Mouse (Mus musculus): Measurements from ENCODE around the gene Klf2. TPM values are rescaled to one million over a fixed set of nuclear protein-coding genes. Genes with fewer than 3 reads are reported as not detected.

Gene Klf2
- polyA plus RNA-seq, 1 experiment from 2014 or later = 15.2 TPM

GRCm38 (mm10) chr8:72277244-72277643, 41.6 kb upstream of the Klf2 start:
- no peak for TF ChIP-seq CTCF (IDR thresholded peaks at IDR 0.05; ENCODE audit: low read depth)
- Histone ChIP-seq H3K9me3 (ENCODE audit: low read depth, low read length) (no peaks in the 10 kb centered on the region), H3K27me3 (ENCODE audit: insufficient read depth, low read length) (no peaks in the 10 kb centered on the region), H3K36me3 (ENCODE audit: insufficient read depth) (no peaks in the 10 kb centered on the region), H3K4me1 (ENCODE audit: insufficient read depth) (no peaks in the 10 kb centered on the region), H3K4me3 (ENCODE audit: low read depth, low read length) (no peak overlapping the region), H3K9ac (no peak overlapping the region), H3K27ac (ENCODE audit: low read depth) (no peak overlapping the region), H3K4me2 (no peak overlapping the region)
- DNase-seq = no peak
- no peak for ATAC-seq (ENCODE audit: insufficient read depth)
- WGBS = 31% methylated on average over 3 of the region's 3 CpGs

- no peak for ATAC-seq (ENCODE audit: insufficient read depth)
- no peak overlapping the region for H3K4me3 ChIP-seq (ENCODE audit: low read depth, low read length)
- H3K27ac ChIP-seq (ENCODE audit: low read depth) = no peak overlapping the region
- no peak for TF ChIP-seq CTCF (IDR thresholded peaks at IDR 0.05; ENCODE audit: low read depth)
- WGBS = 79% methylated on average over 7 of the region's 7 CpGs
- no peaks in the 10 kb centered on the region for H3K9me3 ChIP-seq (ENCODE audit: low read depth, low read length)
- H3K9ac ChIP-seq = no peak overlapping the region
- no peaks in the 10 kb centered on the region for H3K27me3 ChIP-seq (ENCODE audit: insufficient read depth, low read length)
- no peak overlapping the region for H3K4me2 ChIP-seq
- H3K4me1 ChIP-seq (ENCODE audit: insufficient read depth) = no peaks in the 10 kb centered on the region
- DNase-seq = no peak
- no peaks in the 10 kb centered on the region for H3K36me3 ChIP-seq (ENCODE audit: insufficient read depth)
These were observed 39.7 kb upstream of the Klf2 start for GRCm38 (mm10) chr8:72279151-72279550.

- Histone ChIP-seq H3K27ac (ENCODE audit: low read depth) (no peak overlapping the region), H3K4me1 (ENCODE audit: insufficient read depth) (no peaks in the 10 kb centered on the region), H3K9me3 (ENCODE audit: low read depth, low read length) (no peaks in the 10 kb centered on the region), H3K27me3 (ENCODE audit: insufficient read depth, low read length) (no peaks in the 10 kb centered on the region), H3K4me2 (no peak overlapping the region), H3K4me3 (ENCODE audit: low read depth, low read length) (no peak overlapping the region), H3K36me3 (ENCODE audit: insufficient read depth) (no peaks in the 10 kb centered on the region), H3K9ac (no peak overlapping the region)
- DNase-seq (peak; percentile 69), ATAC-seq (ENCODE audit: insufficient read depth) (peak; percentile 78)
- TF ChIP-seq CTCF (IDR thresholded peaks at IDR 0.05; ENCODE audit: low read depth) = no peak
- 29% methylated on average over 3 of the region's 3 CpGs for WGBS
These were observed 37.2 kb upstream of the Klf2 start for GRCm38 (mm10) chr8:72281634-72282033.

GRCm38 (mm10) chr8:72285285-72285684, 33.5 kb upstream of the Klf2 start:
- no peak overlapping the region for H3K27ac ChIP-seq (ENCODE audit: low read depth)
- no peaks in the 10 kb centered on the region for H3K9me3 ChIP-seq (ENCODE audit: low read depth, low read length)
- ATAC-seq (ENCODE audit: insufficient read depth) = no peak
- H3K4me3 ChIP-seq (ENCODE audit: low read depth, low read length) = no peak overlapping the region
- no peak overlapping the region for H3K9ac ChIP-seq
- TF ChIP-seq CTCF (IDR thresholded peaks at IDR 0.05; ENCODE audit: low read depth) = no peak
- no peak for DNase-seq
- H3K4me1 ChIP-seq (ENCODE audit: insufficient read depth) = no peaks in the 10 kb centered on the region
- H3K27me3 ChIP-seq (ENCODE audit: insufficient read depth, low read length) = no peaks in the 10 kb centered on the region
- WGBS = 61% methylated on average over 4 of the region's 4 CpGs
- H3K36me3 ChIP-seq (ENCODE audit: insufficient read depth) = no peaks in the 10 kb centered on the region
- no peak overlapping the region for H3K4me2 ChIP-seq

- H3K4me1 ChIP-seq (ENCODE audit: insufficient read depth) = no peaks in the 10 kb centered on the region
These were observed 29.8 kb upstream of the Klf2 start for GRCm38 (mm10) chr8:72289051-72289450.

GRCm38 (mm10) chr8:72291104-72291503, 27.7 kb upstream of the Klf2 start:
- no peak overlapping the region for H3K9ac ChIP-seq
- WGBS = 72% methylated on average over 2 of the region's 2 CpGs

More at GRCm38 (mm10) chr8:72289051-72289450, 29.8 kb upstream of the Klf2 start:
- Histone ChIP-seq H3K9ac (no peak overlapping the region), H3K27ac (ENCODE audit: low read depth) (no peak overlapping the region), H3K36me3 (ENCODE audit: insufficient read depth) (no peaks in the 10 kb centered on the region), H3K4me2 (no peak overlapping the region), H3K27me3 (ENCODE audit: insufficient read depth, low read length) (no peaks in the 10 kb centered on the region), H3K4me3 (ENCODE audit: low read depth, low read length) (no peak overlapping the region), H3K9me3 (ENCODE audit: low read depth, low read length) (no peaks in the 10 kb centered on the region)
- no peak for ATAC-seq (ENCODE audit: insufficient read depth)
- DNase-seq = no peak
- no peak for TF ChIP-seq CTCF (IDR thresholded peaks at IDR 0.05; ENCODE audit: low read depth)

GRCm38 (mm10) chr8:72293309-72293708, 25.5 kb upstream of the Klf2 start:
- Histone ChIP-seq H3K27ac (ENCODE audit: low read depth) (no peak overlapping the region), H3K4me3 (ENCODE audit: low read depth, low read length) (no peak overlapping the region), H3K36me3 (ENCODE audit: insufficient read depth) (no peaks in the 10 kb centered on the region), H3K4me2 (no peak overlapping the region), H3K4me1 (ENCODE audit: insufficient read depth) (no peaks in the 10 kb centered on the region), H3K27me3 (ENCODE audit: insufficient read depth, low read length) (no peaks in the 10 kb centered on the region), H3K9me3 (ENCODE audit: low read depth, low read length) (no peaks in the 10 kb centered on the region), H3K9ac (no peak overlapping the region)
- peak; percentile 15; the same call in 1 of the 2 replicates for TF ChIP-seq CTCF (IDR thresholded peaks at IDR 0.05; ENCODE audit: low read depth)
- DNase-seq = no peak
- no peak for ATAC-seq (ENCODE audit: insufficient read depth)

More at GRCm38 (mm10) chr8:72291104-72291503, 27.7 kb upstream of the Klf2 start:
- no peaks in the 10 kb centered on the region for H3K36me3 ChIP-seq (ENCODE audit: insufficient read depth)
- no peaks in the 10 kb centered on the region for H3K9me3 ChIP-seq (ENCODE audit: low read depth, low read length)
- H3K4me2 ChIP-seq = no peak overlapping the region
- TF ChIP-seq CTCF (IDR thresholded peaks at IDR 0.05; ENCODE audit: low read depth) = no peak
- DNase-seq (no peak), ATAC-seq (ENCODE audit: insufficient read depth) (no peak)
- no peak overlapping the region for H3K27ac ChIP-seq (ENCODE audit: low read depth)
- H3K27me3 ChIP-seq (ENCODE audit: insufficient read depth, low read length) = no peaks in the 10 kb centered on the region
- H3K4me1 ChIP-seq (ENCODE audit: insufficient read depth) = no peaks in the 10 kb centered on the region
- H3K4me3 ChIP-seq (ENCODE audit: low read depth, low read length) = no peak overlapping the region

- peak overlapping the region; percentile 79 for H3K27ac ChIP-seq (ENCODE audit: low read depth)
- H3K9me3 ChIP-seq (ENCODE audit: low read depth, low read length) = no peaks in the 10 kb centered on the region
- peak; percentile 17 for DNase-seq
- H3K4me1 ChIP-seq (ENCODE audit: insufficient read depth) = no peaks in the 10 kb centered on the region
- no peak overlapping the region for H3K9ac ChIP-seq
- no peak overlapping the region for H3K4me2 ChIP-seq
- TF ChIP-seq CTCF (IDR thresholded peaks at IDR 0.05; ENCODE audit: low read depth) = no peak
- no peak overlapping the region for H3K4me3 ChIP-seq (ENCODE audit: low read depth, low read length)
- H3K36me3 ChIP-seq (ENCODE audit: insufficient read depth) = no peaks in the 10 kb centered on the region
- no peaks in the 10 kb centered on the region for H3K27me3 ChIP-seq (ENCODE audit: insufficient read depth, low read length)
- WGBS = 64% methylated on average over 3 of the region's 3 CpGs
- ATAC-seq (ENCODE audit: insufficient read depth) = no peak
These were observed 23.7 kb upstream of the Klf2 start for GRCm38 (mm10) chr8:72295125-72295524.
